Mouse (Mus musculus) gastrocnemius, postnatal 25 days (tissue): ENCODE data around the gene Hist1h3e. TPM values are rescaled to one million over a fixed set of nuclear protein-coding genes. Genes with fewer than 3 reads are reported as not detected.

ENCODE experiments used
- DNase-seq: peaks from one replicate; pipeline ENCODE4 v3.0.0; 2022
- total RNA-seq, 2 experiments: library from RNA; stranded (reverse); gene quantifications; 1 replicate in 1 of 2; 2 replicates in 1 of 2; pipeline ENCODE4 v1.2.3; 2021

The Hist1h3e gene
- total RNA-seq, 2 experiments from 2014 or later, result 11.7 to 13.0 TPM

GRCm38 (mm10) chr13:23537006-23537710 is 25.0 kb downstream of the Hist1h3e start:
- DNase-seq, result no peak

- no peak for DNase-seq
Measured at GRCm38 (mm10) chr13:23536076-23536822, 25.9 kb downstream of the Hist1h3e start.

- DNase-seq, result peak; percentile 74
Measured at GRCm38 (mm10) chr13:23535137-23536075, 26.8 kb downstream of the Hist1h3e start, which contains the start of gene Hist1h3g. Hist1h3g (plus strand) TSS chr13:23535422.

GRCm38 (mm10) chr13:23534368-23535131 is 27.6 kb downstream of the Hist1h3e start:
- DNase-seq, result no peak

GRCm38 (mm10) chr13:23533560-23534367 is 28.4 kb downstream of the Hist1h3e start, which contains the start of gene Hist1h2af:
Hist1h2af (plus strand) TSS chr13:23533906.
- peak; percentile 43 for DNase-seq

GRCm38 (mm10) chr13:23532262-23533075 is 29.7 kb downstream of the Hist1h3e start:
- no peak for DNase-seq

- peak; percentile 93 for DNase-seq
Measured at GRCm38 (mm10) chr13:23530901-23531875, 31.0 kb downstream of the Hist1h3e start, which contains the start of gene Hist1h4h. Hist1h4h (plus strand) TSS chr13:23531050.

GRCm38 (mm10) chr13:23530181-23530900 is 31.8 kb downstream of the Hist1h3e start:
- peak; percentile 55 for DNase-seq

- no peak for DNase-seq
Measured at GRCm38 (mm10) chr13:23529480-23530165, 32.5 kb downstream of the Hist1h3e start.

GRCm38 (mm10) chr13:23529005-23529404 is 33.2 kb downstream of the Hist1h3e start:
- no peak for DNase-seq

GRCm38 (mm10) chr13:23526312-23526711 is 35.9 kb downstream of the Hist1h3e start:
- peak; percentile 70 for DNase-seq

- no peak for DNase-seq
Measured at GRCm38 (mm10) chr13:23525901-23526300, 36.3 kb downstream of the Hist1h3e start.

- peak; percentile 38 for DNase-seq
Measured at GRCm38 (mm10) chr13:23524654-23525053, 37.5 kb downstream of the Hist1h3e start.

- no peak for DNase-seq
Measured at GRCm38 (mm10) chr13:23523976-23524375, 38.2 kb downstream of the Hist1h3e start.

- peak; percentile 66 for DNase-seq
Measured at GRCm38 (mm10) chr13:23521703-23522102, 40.5 kb downstream of the Hist1h3e start.

- DNase-seq, result peak; percentile 48
Measured at GRCm38 (mm10) chr13:23519416-23519815, 42.8 kb downstream of the Hist1h3e start.

GRCm38 (mm10) chr13:23518885-23519284 is 43.3 kb downstream of the Hist1h3e start:
- DNase-seq, result peak; percentile 57
